ENCODE assay signal across 17 mouse cellular contexts in the genomic region with DNA sequence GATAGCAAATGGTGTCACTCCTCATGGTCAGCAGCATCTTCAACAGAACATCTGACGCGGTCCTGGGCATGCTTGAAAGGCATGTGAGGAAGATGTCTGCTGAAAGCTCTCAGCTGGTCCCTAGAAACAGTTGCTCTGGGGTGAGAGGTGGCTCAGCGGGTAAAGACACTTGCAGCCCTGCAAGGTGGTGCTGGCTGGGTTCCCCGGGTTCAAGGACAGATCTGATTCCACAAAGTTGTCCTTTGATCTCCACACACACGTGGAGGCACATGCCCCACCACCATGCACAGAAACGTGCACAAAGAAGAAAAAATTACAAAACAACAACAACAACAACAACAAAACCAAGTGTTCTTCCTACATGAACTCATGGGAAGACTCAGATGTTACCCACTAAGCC. TPM values are rescaled to one million over a fixed set of nuclear protein-coding genes. Genes with fewer than 3 reads are reported as not detected.
"Had no signal": no experiment of that assay in that cellular context is flagged by ENCODE, and none has a peak within 500 bp of the region (broad histone marks: within the 10 kb centered on the region; RNA-seq: fewer than 3 reads in every experiment).

No protein-coding gene starts in this region.

- ATAC-seq: lung, postnatal 0 days; midbrain, embryonic 13.5 days; midbrain, embryonic 15.5 days had no signal

- H3K9ac ChIP-seq: lung, embryonic 15.5 days; midbrain, embryonic 13.5 days; midbrain, embryonic 15.5 days; neural tube, embryonic 12.5 days; stomach, embryonic 15.5 days had no signal

- H3K27me3 ChIP-seq: lung, embryonic 15.5 days; midbrain, embryonic 13.5 days; midbrain, embryonic 15.5 days; neural tube, embryonic 12.5 days; stomach, embryonic 15.5 days had no signal

- H3K4me1 ChIP-seq: lung, embryonic 15.5 days; megakaryocyte, embryonic 14.5 days; midbrain, embryonic 13.5 days; midbrain, embryonic 15.5 days; neural tube, embryonic 12.5 days; stomach, embryonic 15.5 days had no signal

- H3K4me3 ChIP-seq: lung, embryonic 15.5 days; megakaryocyte, embryonic 14.5 days; midbrain, embryonic 13.5 days; midbrain, embryonic 15.5 days; neural tube, embryonic 12.5 days; stomach, embryonic 15.5 days had no signal

- DNase-seq: lung, postnatal 14 days; lung, postnatal 36 days; right cerebral cortex, postnatal 14 days; thymus, adult 2 months; thymus, postnatal 25 days; thymus, postnatal 4 days had no signal

- H3K9me3 ChIP-seq: lung, embryonic 15.5 days; midbrain, embryonic 13.5 days; midbrain, embryonic 15.5 days; neural tube, embryonic 12.5 days; stomach, embryonic 15.5 days had no signal

- H3K36me3 ChIP-seq: lung, embryonic 15.5 days; midbrain, embryonic 13.5 days; midbrain, embryonic 15.5 days; neural tube, embryonic 12.5 days; stomach, embryonic 15.5 days had no signal

- H3K4me2 ChIP-seq: lung, embryonic 15.5 days; midbrain, embryonic 11.5 days; midbrain, embryonic 13.5 days; midbrain, embryonic 15.5 days; neural tube, embryonic 12.5 days; stomach, embryonic 15.5 days had no signal

- H3K27ac ChIP-seq: lung, embryonic 15.5 days; macrophage; midbrain, embryonic 13.5 days; midbrain, embryonic 15.5 days; neural tube, embryonic 12.5 days; stomach, embryonic 15.5 days; stomach, postnatal 0 days had no signal

RNA-seq across cellular contexts. Expression of a gene that starts 9.4 kb away (rescaled TPM):
- total RNA-seq: monocyte, adult 5-6 weeks had no signal
